Mouse (Mus musculus): Measurements from ENCODE around the gene Fam83c.

Gene Fam83c

GRCm38 (mm10) chr2:155826630-155827424 is 7.8 kb downstream of the Fam83c start, which contains the start of gene Eif6:
Eif6 (minus strand) TSS chr2:155826925.
- peak; percentile 80 to 85 for DNase-seq (ENCODE audit: low spot score in 2 of 2)

GRCm38 (mm10) chr2:155825904-155826629 is 8.6 kb downstream of the Fam83c start:
- no peak for DNase-seq (ENCODE audit: low spot score in 2 of 2)

- no peak for DNase-seq (ENCODE audit: low spot score in 2 of 2)
Observed at GRCm38 (mm10) chr2:155823722-155824121, 10.9 kb downstream of the Fam83c start.

GRCm38 (mm10) chr2:155820779-155821178 is 13.9 kb downstream of the Fam83c start:
- no peak for DNase-seq (ENCODE audit: low spot score in 2 of 2)

- no peak for DNase-seq (ENCODE audit: low spot score in 2 of 2)
Observed at GRCm38 (mm10) chr2:155819449-155820251, 15.0 kb downstream of the Fam83c start.

GRCm38 (mm10) chr2:155819392-155819448 is 15.4 kb downstream of the Fam83c start, which contains the start of gene BC029722:
BC029722 (minus strand) TSS chr2:155819426.
- no peak for DNase-seq (ENCODE audit: low spot score in 2 of 2)

GRCm38 (mm10) chr2:155818596-155819391 is 15.9 kb downstream of the Fam83c start:
- DNase-seq (ENCODE audit: low spot score in 2 of 2) = peak; percentile 92 to 95

GRCm38 (mm10) chr2:155817301-155818245 is 17.1 kb downstream of the Fam83c start:
- no peak for DNase-seq (ENCODE audit: low spot score in 2 of 2)

GRCm38 (mm10) chr2:155816179-155816578 is 18.5 kb downstream of the Fam83c start:
- no peak for DNase-seq (ENCODE audit: low spot score in 2 of 2)

- DNase-seq (ENCODE audit: low spot score in 2 of 2) = no peak
Observed at GRCm38 (mm10) chr2:155814829-155815228, 19.8 kb downstream of the Fam83c start.

- no peak for DNase-seq (ENCODE audit: low spot score in 2 of 2)
Observed at GRCm38 (mm10) chr2:155812637-155813036, 22.0 kb downstream of the Fam83c start.

GRCm38 (mm10) chr2:155811821-155812396 is 22.7 kb downstream of the Fam83c start:
- peak in 1 of 2 experiments; percentile 80 for DNase-seq (ENCODE audit: low spot score in 2 of 2)

- no peak for DNase-seq (ENCODE audit: low spot score in 2 of 2)
Observed at GRCm38 (mm10) chr2:155809620-155810019, 25.0 kb downstream of the Fam83c start.

GRCm38 (mm10) chr2:155807408-155807807 is 27.2 kb downstream of the Fam83c start:
- no peak for DNase-seq (ENCODE audit: low spot score in 2 of 2)

- no peak for DNase-seq (ENCODE audit: low spot score in 2 of 2)
Observed at GRCm38 (mm10) chr2:155806548-155806947, 28.1 kb downstream of the Fam83c start.

GRCm38 (mm10) chr2:155805925-155806255 is 28.8 kb downstream of the Fam83c start:
- no peak for DNase-seq (ENCODE audit: low spot score in 2 of 2)

- no peak for DNase-seq (ENCODE audit: low spot score in 2 of 2)
Observed at GRCm38 (mm10) chr2:155805231-155805924, 29.3 kb downstream of the Fam83c start.

GRCm38 (mm10) chr2:155804053-155804452 is 30.6 kb downstream of the Fam83c start:
- no peak for DNase-seq (ENCODE audit: low spot score in 2 of 2)

GRCm38 (mm10) chr2:155802761-155803160 is 31.9 kb downstream of the Fam83c start:
- no peak for DNase-seq (ENCODE audit: low spot score in 2 of 2)

- no peak for DNase-seq (ENCODE audit: low spot score in 2 of 2)
Observed at GRCm38 (mm10) chr2:155798613-155799012, 36.0 kb downstream of the Fam83c start.
